Mouse (Mus musculus): ENCODE results near the gene Syngap1. TPM values are rescaled to one million over a fixed set of nuclear protein-coding genes. Genes with fewer than 3 reads are reported as not detected.

Gene Syngap1
- total and polyA plus RNA-seq, 3 experiments: 2.7 to 24.6 TPM; not detected in 1

GRCm38 (mm10) chr17:26951952-26952877 lies 11.2 kb downstream of the Syngap1 start:
- TF ChIP-seq JUND (IDR thresholded peaks at IDR 0.05; ENCODE audit: low read depth, low read length): no peak
- TF ChIP-seq POLR2A (IDR thresholded peaks at IDR 0.05; ENCODE audit: control insufficient read depth in 1 of 2, insufficient read depth in 1 of 2, low read depth in 1 of 2, low read length in 2 of 2, poor library complexity in 1 of 2): no peak
- TF ChIP-seq ETS1 (IDR thresholded peaks at IDR 0.05; ENCODE audit: low read depth, low read length): no peak
- TF ChIP-seq POLR2AphosphoS2 (IDR thresholded peaks at IDR 0.05; ENCODE audit: low read length): no peak
- no peak for TF ChIP-seq USF2 (IDR thresholded peaks at IDR 0.05; ENCODE audit: borderline replicate concordance in 1 of 2, insufficient read depth in 1 of 2, low read depth in 1 of 2, low read length in 2 of 2)
- TF ChIP-seq GABPA (IDR thresholded peaks at IDR 0.05; ENCODE audit: low read depth, low read length): no peak
- TF ChIP-seq EP300 (IDR thresholded peaks at IDR 0.05; ENCODE audit: low read depth in 1 of 2, low read length in 2 of 2): no peak
- TF ChIP-seq TBP (IDR thresholded peaks at IDR 0.05; ENCODE audit: low read depth, low read length): no peak
- TF ChIP-seq NRF1 (IDR thresholded peaks at IDR 0.05; ENCODE audit: insufficient read depth, low read depth, low read length, poor library complexity, severe bottlenecking): no peak
- no peak for TF ChIP-seq GATA1 (IDR thresholded peaks at IDR 0.05; ENCODE audit: low read depth, low read length)
- no peak for TF ChIP-seq ZKSCAN1 (IDR thresholded peaks at IDR 0.05; ENCODE audit: low read depth, low read length)
- no peak for TF ChIP-seq RCOR1 (IDR thresholded peaks at IDR 0.05; ENCODE audit: low read depth, low read length)
- no peak for TF ChIP-seq ELF1 (IDR thresholded peaks at IDR 0.05; ENCODE audit: low read depth, low read length)
- no peak for TF ChIP-seq USF1 (IDR thresholded peaks at IDR 0.05; ENCODE audit: low read depth, low read length)
- no peak for TF ChIP-seq UBTF (IDR thresholded peaks at IDR 0.05; ENCODE audit: borderline replicate concordance, insufficient read depth, low read depth, low read length)
- no peak for TF ChIP-seq MYB (IDR thresholded peaks at IDR 0.05; ENCODE audit: low read depth, low read length)
- no peak for TF ChIP-seq MAFK (IDR thresholded peaks at IDR 0.05; ENCODE audit: borderline replicate concordance, low read depth, low read length)
- TF ChIP-seq MAX (IDR thresholded peaks at IDR 0.05; ENCODE audit: low read length): no peak
- no peak for DNase-seq (ENCODE audit: low read depth, low spot score)
- peaks cover 5 to 33% of the 10 kb centered on the region in 2 experiments; a peak in 3 of 4 replicates for H3K4me1 ChIP-seq (ENCODE audit: control insufficient read depth in 1 of 2, insufficient read depth in 2 of 2, low read length in 2 of 2)
- H3K9ac ChIP-seq (ENCODE audit: control insufficient read depth, low read depth, low read length, poor library complexity, severe bottlenecking): no peak overlapping the region
- no peaks in the 10 kb centered on the region for H3K9me3 ChIP-seq (replicated peaks; ENCODE audit: insufficient read depth, low read length)
- no peaks in the 10 kb centered on the region for H3K27me3 ChIP-seq (ENCODE audit: control insufficient read depth in 1 of 2, insufficient read depth in 2 of 2, low read length in 2 of 2)
- no peak overlapping the region for H3K27ac ChIP-seq (ENCODE audit: control insufficient read depth, low read depth, low read length)
- peaks cover 2% of the 10 kb centered on the region for H3K79me2 ChIP-seq (ENCODE audit: control insufficient read depth, insufficient read depth, low read length, poor library complexity)
- H3K36me3 ChIP-seq (ENCODE audit: control insufficient read depth in 1 of 2, insufficient read depth in 2 of 2, low read length in 2 of 2): peaks cover 0 to 18% of the 10 kb centered on the region in 2 experiments; a peak in 2 of 4 replicates
- no peak overlapping the region for H3K4me3 ChIP-seq (ENCODE audit: control insufficient read depth in 1 of 2, insufficient read depth in 1 of 2, low read depth in 2 of 2, low read length in 2 of 2)

- Histone ChIP-seq H3K9ac (ENCODE audit: control insufficient read depth, low read depth, low read length, poor library complexity, severe bottlenecking) (no peak overlapping the region), H3K9me3 (replicated peaks; ENCODE audit: insufficient read depth, low read length) (no peaks in the 10 kb centered on the region), H3K79me2 (ENCODE audit: control insufficient read depth, insufficient read depth, low read length, poor library complexity) (peaks cover 4% of the 10 kb centered on the region), H3K4me1 (ENCODE audit: control insufficient read depth in 1 of 2, insufficient read depth in 2 of 2, low read length in 2 of 2) (peaks cover 7 to 41% of the 10 kb centered on the region in 2 experiments; a peak in 3 of 4 replicates), H3K36me3 (ENCODE audit: control insufficient read depth in 1 of 2, insufficient read depth in 2 of 2, low read length in 2 of 2) (peaks cover 0 to 24% of the 10 kb centered on the region in 2 experiments; a peak in 2 of 4 replicates), H3K27me3 (ENCODE audit: control insufficient read depth in 1 of 2, insufficient read depth in 2 of 2, low read length in 2 of 2) (no peaks in the 10 kb centered on the region), H3K27ac (ENCODE audit: control insufficient read depth, low read depth, low read length) (no peak overlapping the region), H3K4me3 (ENCODE audit: control insufficient read depth in 1 of 2, insufficient read depth in 1 of 2, low read depth in 2 of 2, low read length in 2 of 2) (no peak overlapping the region)
- no peak for DNase-seq (ENCODE audit: low read depth, low spot score)
- no peak for TF ChIP-seq RAD21 (IDR thresholded peaks at IDR 0.05; ENCODE audit: low read depth, low read length)
- no peak for TF ChIP-seq MYC (IDR thresholded peaks at IDR 0.05; ENCODE audit: low read depth, low read length)
- no peak for TF ChIP-seq TCF12 (IDR thresholded peaks at IDR 0.05; ENCODE audit: low read depth, low read length)
- no peak for TF ChIP-seq NELFE (IDR thresholded peaks at IDR 0.05; ENCODE audit: low read depth, low read length)
- TF ChIP-seq ETS1 (IDR thresholded peaks at IDR 0.05; ENCODE audit: low read depth, low read length): no peak
- no peak for TF ChIP-seq USF1 (IDR thresholded peaks at IDR 0.05; ENCODE audit: low read depth, low read length)
- no peak for TF ChIP-seq RCOR1 (IDR thresholded peaks at IDR 0.05; ENCODE audit: low read depth, low read length)
- no peak for TF ChIP-seq ELF1 (IDR thresholded peaks at IDR 0.05; ENCODE audit: low read depth, low read length)
- TF ChIP-seq ZC3H11A (IDR thresholded peaks at IDR 0.05; ENCODE audit: low read depth, low read length): no peak
- no peak for TF ChIP-seq TBP (IDR thresholded peaks at IDR 0.05; ENCODE audit: low read depth, low read length)
- no peak for TF ChIP-seq JUND (IDR thresholded peaks at IDR 0.05; ENCODE audit: low read depth, low read length)
- TF ChIP-seq GABPA (IDR thresholded peaks at IDR 0.05; ENCODE audit: low read depth, low read length): no peak
- no peak for TF ChIP-seq TAL1 (IDR thresholded peaks at IDR 0.05; ENCODE audit: low read length)
- TF ChIP-seq USF2 (IDR thresholded peaks at IDR 0.05; ENCODE audit: borderline replicate concordance in 1 of 2, insufficient read depth in 1 of 2, low read depth in 1 of 2, low read length in 2 of 2): no peak
- TF ChIP-seq GATA1 (IDR thresholded peaks at IDR 0.05; ENCODE audit: low read depth, low read length): no peak
- no peak for TF ChIP-seq ZMIZ1 (IDR thresholded peaks at IDR 0.05; ENCODE audit: low read depth, low read length)
- no peak for TF ChIP-seq MEF2A (IDR thresholded peaks at IDR 0.05; ENCODE audit: extremely low read depth, insufficient replicate concordance, low read depth, low read length, poor library complexity, severe bottlenecking)
- no peak for TF ChIP-seq BHLHE40 (IDR thresholded peaks at IDR 0.05; ENCODE audit: borderline replicate concordance, low read depth, low read length)
Measured at GRCm38 (mm10) chr17:26953201-26953600, 12.1 kb downstream of the Syngap1 start.

All from MEL (cell line).